Mouse (Mus musculus): Measurements from ENCODE around the gene Foxn4. TPM values are rescaled to one million over a fixed set of nuclear protein-coding genes. Genes with fewer than 3 reads are reported as not detected.

Foxn4 gene
- polyA plus RNA-seq, 1 experiment from 2014 or later, result not detected

Other genes starting within 250 kb of the Foxn4 start
- 5.4 and 7.6 TPM in 2 replicates for gene Usp30, start 208.3 kb downstream of the Foxn4 start, polyA plus RNA-seq (2014; fragmentation: Nextera tagmentation; extraction: Ambion mirVana)
- 0.11 TPM in 1 of 2 replicates, not detected in the other for gene Svop, start 182.2 kb downstream of the Foxn4 start, polyA plus RNA-seq (2014; fragmentation: Nextera tagmentation; extraction: Ambion mirVana)
- 9.1 and 9.8 TPM in 2 replicates for gene Alkbh2, start 145.6 kb downstream of the Foxn4 start, polyA plus RNA-seq (2014; fragmentation: Nextera tagmentation; extraction: Ambion mirVana)
- 28.3 and 34.1 TPM in 2 replicates for gene Ung, start 143.4 kb downstream of the Foxn4 start, polyA plus RNA-seq (2014; fragmentation: Nextera tagmentation; extraction: Ambion mirVana)
- 12.1 and 13.7 TPM in 2 replicates for gene Acacb, start 127.3 kb downstream of the Foxn4 start, polyA plus RNA-seq (2014; fragmentation: Nextera tagmentation; extraction: Ambion mirVana)
- gene Myo1h, start 15.4 kb upstream of the Foxn4 start, polyA plus RNA-seq (2014; fragmentation: Nextera tagmentation; extraction: Ambion mirVana), result 1.4 and 2.6 TPM in 2 replicates
- 104 and 106 TPM in 2 replicates for gene Kctd10, start 106.7 kb upstream of the Foxn4 start, polyA plus RNA-seq (2014; fragmentation: Nextera tagmentation; extraction: Ambion mirVana)
- gene Ube3b, start 106.8 kb upstream of the Foxn4 start, polyA plus RNA-seq (2014; fragmentation: Nextera tagmentation; extraction: Ambion mirVana), result 51.1 and 53.0 TPM in 2 replicates
- 22.1 and 22.7 TPM in 2 replicates for gene Mmab, start 170.3 kb upstream of the Foxn4 start, polyA plus RNA-seq (2014; fragmentation: Nextera tagmentation; extraction: Ambion mirVana)
- 15.3 and 18.6 TPM in 2 replicates for gene Mvk, start 170.5 kb upstream of the Foxn4 start, polyA plus RNA-seq (2014; fragmentation: Nextera tagmentation; extraction: Ambion mirVana)